Mouse (Mus musculus) liver, adult 2 months (tissue): ENCODE data around the gene Lrrc2.

ENCODE experiments used
- CTCF ChIP-seq: fragments of 200-500 bp; IDR thresholded peaks from 2 replicates; pipeline ENCODE4 v1.5.1; 2011; ENCODE audit warnings: low read depth, low read length, control low read depth
- POLR2A ChIP-seq: fragments of 200-500 bp; IDR thresholded peaks from 2 replicates; pipeline ENCODE4 v1.6.1; 2011; ENCODE audit warnings: low read length, control low read depth; ENCODE audit not compliant: insufficient read depth; ENCODE audit errors: extremely low read depth

DNA sequence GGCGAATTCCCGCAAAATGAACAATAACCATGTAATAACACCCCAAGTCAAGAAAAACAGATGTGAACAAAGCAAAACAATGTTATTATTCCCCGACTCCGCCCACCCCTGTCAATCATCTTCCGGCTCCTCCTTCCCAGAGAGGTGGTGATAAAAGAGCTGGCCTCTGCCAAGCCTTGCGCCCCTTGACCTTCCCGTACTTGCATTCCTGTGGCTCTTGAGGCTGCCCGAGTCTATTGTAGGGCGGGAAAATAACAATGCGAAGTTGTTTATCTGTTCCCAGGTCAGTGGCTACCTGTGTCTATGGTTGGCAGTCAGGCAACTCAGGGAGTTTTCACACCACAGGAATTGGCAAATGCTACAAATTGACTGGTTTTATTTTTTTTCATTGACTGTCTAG lies 48.5 kb downstream of the Lrrc2 start:
- no peak for TF ChIP-seq POLR2A
- TF ChIP-seq CTCF = no peak
